Mouse (Mus musculus): ENCODE results near the gene Zfp704. TPM values are rescaled to one million over a fixed set of nuclear protein-coding genes. Genes with fewer than 3 reads are reported as not detected.

The Zfp704 gene
- polyA plus RNA-seq, 1 experiment: 1.7 TPM

DNA sequence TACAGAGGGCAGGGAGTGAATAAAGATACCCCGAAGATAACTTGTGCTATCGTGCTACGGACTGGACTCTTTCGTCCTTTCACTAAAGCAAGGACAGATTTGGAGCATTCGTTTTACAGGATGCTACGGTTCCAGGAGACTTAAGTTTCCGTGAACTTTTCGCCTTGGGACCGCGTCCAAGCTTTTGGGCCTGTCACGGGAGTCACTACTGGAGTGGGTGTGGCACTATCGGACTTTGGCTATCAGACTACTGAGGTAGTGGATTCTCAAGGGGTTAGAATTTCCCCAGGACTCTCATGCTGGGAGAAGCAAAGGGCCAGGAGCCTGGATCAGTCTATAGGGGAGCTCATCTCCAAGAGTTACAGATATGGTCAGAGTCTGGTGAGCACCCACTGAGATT, 10.7 kb upstream of the Zfp704 start:
- Histone ChIP-seq H3K36me3 (ENCODE audit: control insufficient read depth, insufficient read depth) (no peaks in the 10 kb centered on the region), H3ac (ENCODE audit: control insufficient read depth, insufficient read length, low read depth) (no peak overlapping the region), H3K27me3 (ENCODE audit: control insufficient read depth, insufficient read depth, insufficient read length) (no peaks in the 10 kb centered on the region), H3K4me3 (ENCODE audit: insufficient read depth, poor library complexity, severe bottlenecking) (no peak overlapping the region), H3K79me3 (ENCODE audit: low read depth) (no peaks in the 10 kb centered on the region), H3K79me2 (ENCODE audit: control insufficient read depth, insufficient read depth) (no peaks in the 10 kb centered on the region)
- TF ChIP-seq FOSL1 (IDR thresholded peaks at IDR 0.05; ENCODE audit: insufficient read depth, low read length, poor library complexity, severe bottlenecking): no peak
- no peak for TF ChIP-seq CTCF (IDR thresholded peaks at IDR 0.05; ENCODE audit: control insufficient read depth, insufficient read depth, insufficient read length)
- TF ChIP-seq MYOD1 (IDR thresholded peaks at IDR 0.05; ENCODE audit: control insufficient read depth, insufficient read length, low read depth): no peak
- TF ChIP-seq CEBPB (IDR thresholded peaks at IDR 0.05; ENCODE audit: low read depth): no peak
- TF ChIP-seq USF1 (IDR thresholded peaks at IDR 0.05; ENCODE audit: low read depth): no peak
- TF ChIP-seq MYOG (IDR thresholded peaks at IDR 0.05; ENCODE audit: control insufficient read depth, extremely low read depth, insufficient read length): no peak
- no peak for TF ChIP-seq MAX (IDR thresholded peaks at IDR 0.05)

DNA sequence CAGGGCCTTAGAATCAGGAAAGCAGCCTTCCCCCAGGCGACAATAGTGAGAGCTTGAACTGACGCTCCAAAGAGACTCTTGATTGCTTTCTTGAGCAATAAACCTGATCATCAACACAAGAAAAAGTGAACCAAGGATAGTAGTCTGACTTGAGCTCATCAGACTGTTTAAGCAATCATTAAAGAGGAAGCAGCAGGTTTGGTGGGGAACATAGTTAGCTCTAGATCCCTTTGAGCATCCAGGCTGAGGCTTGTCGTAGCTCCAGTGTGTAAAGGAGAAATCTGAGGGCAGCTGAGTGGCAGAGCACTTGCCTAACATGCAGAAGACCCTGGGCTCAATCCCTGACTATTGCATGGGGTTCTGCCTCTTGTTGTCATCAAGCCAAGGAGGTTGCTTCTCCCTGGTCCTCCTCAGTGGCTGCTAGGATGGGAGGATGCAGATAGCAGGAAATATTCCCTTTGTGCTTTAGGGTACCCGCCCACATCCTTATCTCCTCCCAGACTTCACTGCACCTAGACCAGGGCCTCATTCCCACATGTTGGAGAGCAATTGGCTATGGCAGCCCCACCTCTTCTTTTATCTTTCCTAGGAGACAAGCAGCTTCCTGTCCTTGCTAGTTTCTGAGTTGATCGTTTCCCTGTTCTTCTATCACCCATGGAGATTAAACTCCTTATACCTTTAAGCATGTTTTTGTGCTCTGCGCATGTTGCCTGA, 9.8 kb upstream of the Zfp704 start:
- H3K79me3 ChIP-seq (ENCODE audit: low read depth): no peaks in the 10 kb centered on the region
- TF ChIP-seq USF1 (IDR thresholded peaks at IDR 0.05; ENCODE audit: low read depth): no peak
- TF ChIP-seq CEBPB (IDR thresholded peaks at IDR 0.05; ENCODE audit: low read depth): no peak
- no peak for TF ChIP-seq MYOG (IDR thresholded peaks at IDR 0.05; ENCODE audit: control insufficient read depth, extremely low read depth, insufficient read length)
- no peak for TF ChIP-seq CTCF (IDR thresholded peaks at IDR 0.05; ENCODE audit: control insufficient read depth, insufficient read depth, insufficient read length)
- TF ChIP-seq MAX (IDR thresholded peaks at IDR 0.05): no peak
- no peak for TF ChIP-seq FOSL1 (IDR thresholded peaks at IDR 0.05; ENCODE audit: insufficient read depth, low read length, poor library complexity, severe bottlenecking)
- TF ChIP-seq MYOD1 (IDR thresholded peaks at IDR 0.05; ENCODE audit: control insufficient read depth, insufficient read length, low read depth): no peak

GRCm38 (mm10) chr3:9617101-9617500, 7.2 kb upstream of the Zfp704 start:
- Histone ChIP-seq H3K79me2 (ENCODE audit: control insufficient read depth, insufficient read depth) (no peaks in the 10 kb centered on the region), H3K4me3 (ENCODE audit: insufficient read depth, poor library complexity, severe bottlenecking) (no peak overlapping the region), H3K36me3 (ENCODE audit: control insufficient read depth, insufficient read depth) (no peaks in the 10 kb centered on the region), H3ac (ENCODE audit: control insufficient read depth, insufficient read length, low read depth) (no peak overlapping the region), H3K27me3 (ENCODE audit: control insufficient read depth, insufficient read depth, insufficient read length) (no peaks in the 10 kb centered on the region), H3K79me3 (ENCODE audit: low read depth) (no peaks in the 10 kb centered on the region)
- TF ChIP-seq CTCF (IDR thresholded peaks at IDR 0.05; ENCODE audit: control insufficient read depth, insufficient read depth, insufficient read length): no peak
- no peak for TF ChIP-seq MAX (IDR thresholded peaks at IDR 0.05)
- TF ChIP-seq MYOG (IDR thresholded peaks at IDR 0.05; ENCODE audit: control insufficient read depth, extremely low read depth, insufficient read length): no peak
- no peak for TF ChIP-seq CEBPB (IDR thresholded peaks at IDR 0.05; ENCODE audit: low read depth)
- no peak for TF ChIP-seq FOSL1 (IDR thresholded peaks at IDR 0.05; ENCODE audit: insufficient read depth, low read length, poor library complexity, severe bottlenecking)
- no peak for TF ChIP-seq MYOD1 (IDR thresholded peaks at IDR 0.05; ENCODE audit: control insufficient read depth, insufficient read length, low read depth)
- no peak for TF ChIP-seq USF1 (IDR thresholded peaks at IDR 0.05; ENCODE audit: low read depth)

More for the DNA sequence above, 9.8 kb upstream of the Zfp704 start:
- Histone ChIP-seq H3K36me3 (ENCODE audit: control insufficient read depth, insufficient read depth) (no peaks in the 10 kb centered on the region), H3ac (ENCODE audit: control insufficient read depth, insufficient read length, low read depth) (no peak overlapping the region), H3K79me2 (ENCODE audit: control insufficient read depth, insufficient read depth) (no peaks in the 10 kb centered on the region), H3K27me3 (ENCODE audit: control insufficient read depth, insufficient read depth, insufficient read length) (no peaks in the 10 kb centered on the region), H3K4me3 (ENCODE audit: insufficient read depth, poor library complexity, severe bottlenecking) (no peak overlapping the region)

DNA sequence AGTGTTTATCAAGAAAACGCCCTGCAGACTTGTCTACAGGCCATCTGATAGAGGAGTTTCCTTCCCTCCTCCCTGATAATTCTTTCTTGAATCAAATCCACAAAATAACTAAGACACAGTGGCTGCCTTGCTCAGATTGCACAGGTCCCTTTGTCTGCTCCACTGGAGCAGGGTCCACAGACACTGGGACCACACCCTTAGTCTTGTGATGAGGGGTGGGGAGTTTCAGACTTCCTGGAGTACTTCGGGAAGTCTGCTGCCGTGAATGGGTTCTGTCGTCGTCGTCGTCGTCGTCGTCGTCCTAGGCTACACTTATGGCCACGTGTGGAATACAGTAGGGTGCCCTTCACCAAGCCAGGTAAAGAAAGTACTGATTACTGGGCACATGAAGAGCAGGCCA, 4.8 kb upstream of the Zfp704 start:
- TF ChIP-seq USF1 (IDR thresholded peaks at IDR 0.05; ENCODE audit: low read depth) (no peak), MYOG (IDR thresholded peaks at IDR 0.05; ENCODE audit: control insufficient read depth, extremely low read depth, insufficient read length) (no peak), FOSL1 (IDR thresholded peaks at IDR 0.05; ENCODE audit: insufficient read depth, low read length, poor library complexity, severe bottlenecking) (no peak), CEBPB (IDR thresholded peaks at IDR 0.05; ENCODE audit: low read depth) (no peak), MAX (IDR thresholded peaks at IDR 0.05) (no peak)
- H3K79me3 ChIP-seq (ENCODE audit: low read depth): no peaks in the 10 kb centered on the region
- H3K4me3 ChIP-seq (ENCODE audit: insufficient read depth, poor library complexity, severe bottlenecking): no peak overlapping the region
- no peaks in the 10 kb centered on the region for H3K36me3 ChIP-seq (ENCODE audit: control insufficient read depth, insufficient read depth)
- no peaks in the 10 kb centered on the region for H3K79me2 ChIP-seq (ENCODE audit: control insufficient read depth, insufficient read depth)
- H3K27me3 ChIP-seq (ENCODE audit: control insufficient read depth, insufficient read depth, insufficient read length): no peaks in the 10 kb centered on the region
- H3ac ChIP-seq (ENCODE audit: control insufficient read depth, insufficient read length, low read depth): no peak overlapping the region

DNA sequence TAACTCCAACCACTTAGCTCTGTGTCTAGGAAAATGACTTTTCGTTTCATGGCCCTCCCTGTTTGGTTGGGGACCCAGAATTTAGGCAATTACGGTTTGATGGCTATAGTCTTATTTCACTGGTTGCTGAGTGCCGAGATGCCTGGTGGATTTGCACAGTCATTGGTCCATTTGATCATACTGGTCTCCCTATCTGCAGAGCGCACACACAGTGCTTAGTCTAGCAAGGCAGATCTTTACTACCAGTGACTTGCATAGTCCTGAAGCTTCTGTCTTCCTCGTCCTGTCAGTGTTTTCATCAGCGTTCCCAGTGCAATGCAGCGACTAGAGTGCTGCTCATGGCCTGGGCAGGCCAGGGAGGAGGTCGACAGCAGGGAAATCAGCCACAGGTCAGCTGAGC, 4.1 kb upstream of the Zfp704 start:
- Histone ChIP-seq H3K4me3 (ENCODE audit: insufficient read depth, poor library complexity, severe bottlenecking) (no peak overlapping the region), H3K79me2 (ENCODE audit: control insufficient read depth, insufficient read depth) (no peaks in the 10 kb centered on the region), H3ac (ENCODE audit: control insufficient read depth, insufficient read length, low read depth) (no peak overlapping the region), H3K27me3 (ENCODE audit: control insufficient read depth, insufficient read depth, insufficient read length) (no peaks in the 10 kb centered on the region), H3K36me3 (ENCODE audit: control insufficient read depth, insufficient read depth) (no peaks in the 10 kb centered on the region), H3K79me3 (ENCODE audit: low read depth) (no peaks in the 10 kb centered on the region)
- TF ChIP-seq FOSL1 (IDR thresholded peaks at IDR 0.05; ENCODE audit: insufficient read depth, low read length, poor library complexity, severe bottlenecking) (no peak), MYOD1 (IDR thresholded peaks at IDR 0.05; ENCODE audit: control insufficient read depth, insufficient read length, low read depth) (no peak), USF1 (IDR thresholded peaks at IDR 0.05; ENCODE audit: low read depth) (no peak), MAX (IDR thresholded peaks at IDR 0.05) (no peak), CTCF (IDR thresholded peaks at IDR 0.05; ENCODE audit: control insufficient read depth, insufficient read depth, insufficient read length) (no peak), MYOG (IDR thresholded peaks at IDR 0.05; ENCODE audit: control insufficient read depth, extremely low read depth, insufficient read length) (no peak), CEBPB (IDR thresholded peaks at IDR 0.05; ENCODE audit: low read depth) (no peak)

Data from C2C12 (cell line).